Mouse (Mus musculus) neural tube, embryonic 11.5 days (tissue): ENCODE results near the gene Atp6v1f. TPM values are rescaled to one million over a fixed set of nuclear protein-coding genes. Genes with fewer than 3 reads are reported as not detected.

Source experiments
- ATAC-seq: fragments of 200-750 bp; cut with Nextera tagmentation; 2 replicates; pipeline ENCODE4 v1.8.0; 2017; ENCODE audit warnings: moderate number of reproducible peaks, mild to moderate bottlenecking, moderate TSS enrichment, moderate library complexity; ENCODE audit not compliant: insufficient read depth, low FRiP score, low TSS enrichment
- DNase-seq: peaks from one replicate; pipeline ENCODE4 v3.0.0-alpha.2; 2015; ENCODE audit warnings: low spot score
- H3K27ac ChIP-seq: fragments of 300-500 bp; sonication (generic); 2 replicates; pipeline ENCODE4 v1.5.1; 2014; ENCODE audit warnings: low read depth, mild to moderate bottlenecking, low read length
- H3K27me3 ChIP-seq: fragments of 300-500 bp; sonication (generic); 2 replicates; pipeline ENCODE4 v1.6.1; 2014; ENCODE audit warnings: mild to moderate bottlenecking, low read length, mixed read lengths; ENCODE audit not compliant: control insufficient read depth, insufficient read depth
- H3K36me3 ChIP-seq: fragments of 300-500 bp; sonication (generic); 2 replicates; pipeline ENCODE4 v1.6.1; 2014; ENCODE audit warnings: mild to moderate bottlenecking, low read length, moderate library complexity, mixed read lengths; ENCODE audit not compliant: control insufficient read depth, insufficient read depth
- H3K4me1 ChIP-seq: fragments of 300-500 bp; sonication (generic); 2 replicates; pipeline ENCODE4 v1.6.1; 2014; ENCODE audit warnings: low read length, mixed read lengths; ENCODE audit not compliant: control insufficient read depth, insufficient read depth
- H3K4me2 ChIP-seq: fragments of 300-500 bp; sonication (generic); 2 replicates; pipeline ENCODE4 v1.6.1; 2014; ENCODE audit warnings: low read depth, mild to moderate bottlenecking, moderate library complexity
- H3K4me3 ChIP-seq: fragments of 300-500 bp; sonication (generic); 2 replicates; pipeline ENCODE4 v1.5.1; 2014; ENCODE audit warnings: low read depth, low read length
- H3K9ac ChIP-seq: fragments of 300-500 bp; sonication (generic); 2 replicates; pipeline ENCODE4 v1.6.1; 2014; ENCODE audit warnings: mild to moderate bottlenecking, low read length
- H3K9me3 ChIP-seq: fragments of 300-500 bp; sonication (generic); 2 replicates; pipeline ENCODE4 v1.6.1; 2016; ENCODE audit warnings: low read length; ENCODE audit not compliant: control insufficient read depth
- WGBS: fragments of 180-500 bp; shearing (Covaris S2); extraction: QIAGEN DNeasy Blood & Tissue Kit; methylation state at CpG from one replicate; pipeline ENCODE4 v1.1.7; 2014; 5-methylcytosine and 5-hydroxymethylcytosine counted together
- polyA plus RNA-seq: library from polyadenylated mRNA; unstranded; fragments of >200 nt; fragmentation: Nextera tagmentation; extraction: Ambion mirVana; gene quantifications from 2 replicates; pipeline ENCODE4 v1.2.1, GENCODE M21; 2014

The Atp6v1f gene
- polyA plus RNA-seq, 1 experiment from 2014 or later, result 194 TPM

- Histone ChIP-seq H3K27me3 (no peaks in the 10 kb centered on the region), H3K9me3 (no peaks in the 10 kb centered on the region), H3K36me3 (peaks cover 5% of the 10 kb centered on the region; the same call in 1 of the 2 replicates), H3K4me2 (no peak overlapping the region; the same call in 1 of the 2 replicates), H3K9ac (no peak overlapping the region), H3K27ac (no peak overlapping the region), H3K4me1 (no peaks in the 10 kb centered on the region), H3K4me3 (no peak overlapping the region)
- 67% methylated on average over 2 of the region's 2 CpGs for WGBS
- DNase-seq (no peak), ATAC-seq (no peak)
Measured at GRCm38 (mm10) chr6:29474736-29475135, 7.2 kb downstream of the Atp6v1f start.

GRCm38 (mm10) chr6:29482691-29483090 lies 15.2 kb downstream of the Atp6v1f start:
- no peaks in the 10 kb centered on the region for H3K4me1 ChIP-seq
- no peaks in the 10 kb centered on the region for H3K9me3 ChIP-seq
- H3K27me3 ChIP-seq, result no peaks in the 10 kb centered on the region
- H3K27ac ChIP-seq, result no peak overlapping the region
- no peak for ATAC-seq
- DNase-seq, result no peak
- H3K4me2 ChIP-seq, result no peak overlapping the region
- 93% methylated on average over 13 of the region's 13 CpGs for WGBS
- H3K9ac ChIP-seq, result no peak overlapping the region
- no peak overlapping the region for H3K4me3 ChIP-seq
- H3K36me3 ChIP-seq, result no peaks in the 10 kb centered on the region

GRCm38 (mm10) chr6:29484716-29485559 lies 17.4 kb downstream of the Atp6v1f start:
- Histone ChIP-seq H3K9ac (no peak overlapping the region), H3K4me3 (peak overlapping the region; percentile 18), H3K36me3 (no peaks in the 10 kb centered on the region), H3K27me3 (no peaks in the 10 kb centered on the region), H3K27ac (no peak overlapping the region), H3K9me3 (no peaks in the 10 kb centered on the region), H3K4me1 (no peaks in the 10 kb centered on the region), H3K4me2 (peak overlapping the region; percentile 40)
- ATAC-seq (peak; percentile 63; the same call in 1 of the 2 replicates), DNase-seq (peak; percentile 86)
- WGBS, result 7% methylated on average over 24 of the region's 26 CpGs

- no peak for DNase-seq
- 37% methylated on average over 2 of the region's 2 CpGs for WGBS
Measured at GRCm38 (mm10) chr6:29485951-29486350, 18.4 kb downstream of the Atp6v1f start.

GRCm38 (mm10) chr6:29494101-29494500 lies 26.6 kb downstream of the Atp6v1f start:
- 85% methylated on average over 4 of the region's 4 CpGs for WGBS
- no peaks in the 10 kb centered on the region for H3K36me3 ChIP-seq
- no peak for ATAC-seq
- H3K4me3 ChIP-seq, result no peak overlapping the region
- no peaks in the 10 kb centered on the region for H3K9me3 ChIP-seq
- H3K27ac ChIP-seq, result no peak overlapping the region
- H3K4me1 ChIP-seq, result no peaks in the 10 kb centered on the region
- no peak overlapping the region for H3K9ac ChIP-seq
- DNase-seq, result no peak
- no peak overlapping the region for H3K4me2 ChIP-seq
- peaks cover 23% of the 10 kb centered on the region for H3K27me3 ChIP-seq

More at GRCm38 (mm10) chr6:29485951-29486350, 18.4 kb downstream of the Atp6v1f start:
- Histone ChIP-seq H3K36me3 (no peaks in the 10 kb centered on the region), H3K4me2 (no peak overlapping the region), H3K4me3 (no peak overlapping the region), H3K27ac (no peak overlapping the region), H3K4me1 (no peaks in the 10 kb centered on the region), H3K27me3 (no peaks in the 10 kb centered on the region), H3K9ac (no peak overlapping the region), H3K9me3 (no peaks in the 10 kb centered on the region)
- ATAC-seq, result no peak

GRCm38 (mm10) chr6:29496270-29496669 lies 28.8 kb downstream of the Atp6v1f start:
- H3K4me3 ChIP-seq, result no peak overlapping the region

GRCm38 (mm10) chr6:29497791-29498190 lies 30.3 kb downstream of the Atp6v1f start:
- no peak overlapping the region for H3K27ac ChIP-seq
- no peak overlapping the region for H3K9ac ChIP-seq
- H3K4me3 ChIP-seq, result no peak overlapping the region
- H3K9me3 ChIP-seq, result no peaks in the 10 kb centered on the region
- WGBS, result 40% methylated on average over 2 of the region's 2 CpGs
- ATAC-seq, result no peak
- DNase-seq, result no peak
- H3K36me3 ChIP-seq, result no peaks in the 10 kb centered on the region
- H3K27me3 ChIP-seq, result peaks cover 22% of the 10 kb centered on the region
- H3K4me1 ChIP-seq, result no peaks in the 10 kb centered on the region
- no peak overlapping the region for H3K4me2 ChIP-seq

More at GRCm38 (mm10) chr6:29496270-29496669, 28.8 kb downstream of the Atp6v1f start:
- H3K9me3 ChIP-seq, result no peaks in the 10 kb centered on the region
- no peak overlapping the region for H3K27ac ChIP-seq
- no peak overlapping the region for H3K9ac ChIP-seq
- H3K4me2 ChIP-seq, result no peak overlapping the region
- H3K36me3 ChIP-seq, result no peaks in the 10 kb centered on the region
- DNase-seq (no peak), ATAC-seq (no peak)
- H3K4me1 ChIP-seq, result no peaks in the 10 kb centered on the region
- 20% methylated on average over 25 of the region's 25 CpGs for WGBS
- peaks cover 23% of the 10 kb centered on the region for H3K27me3 ChIP-seq

GRCm38 (mm10) chr6:29500177-29500576 lies 32.7 kb downstream of the Atp6v1f start:
- peaks cover 22% of the 10 kb centered on the region for H3K27me3 ChIP-seq
- H3K9me3 ChIP-seq, result no peaks in the 10 kb centered on the region
- H3K4me3 ChIP-seq, result no peak overlapping the region
- no peaks in the 10 kb centered on the region for H3K36me3 ChIP-seq
- 93% methylated on average over 7 of the region's 7 CpGs for WGBS
- no peak overlapping the region for H3K9ac ChIP-seq
- DNase-seq (no peak), ATAC-seq (no peak)
- no peak overlapping the region for H3K4me2 ChIP-seq
- H3K27ac ChIP-seq, result no peak overlapping the region
- no peaks in the 10 kb centered on the region for H3K4me1 ChIP-seq

GRCm38 (mm10) chr6:29500810-29501209 lies 33.3 kb downstream of the Atp6v1f start:
- Histone ChIP-seq H3K4me3 (no peak overlapping the region), H3K4me2 (no peak overlapping the region), H3K4me1 (no peaks in the 10 kb centered on the region), H3K36me3 (no peaks in the 10 kb centered on the region), H3K9me3 (no peaks in the 10 kb centered on the region), H3K27me3 (peaks cover 19% of the 10 kb centered on the region), H3K27ac (no peak overlapping the region), H3K9ac (no peak overlapping the region)
- WGBS, result 90% methylated on average over 6 of the region's 6 CpGs
- ATAC-seq, result no peak
- DNase-seq, result no peak
